Mouse (Mus musculus) embryonic facial prominence, embryonic 10.5 days (tissue): Measurements from ENCODE around the gene Zscan20. TPM values are rescaled to one million over a fixed set of nuclear protein-coding genes. Genes with fewer than 3 reads are reported as not detected.
"Not testable (repeated sequence)": the region's sequence is repeated elsewhere in the genome, so short reads cannot be mapped to it uniquely, and the experiment has no call there.

Experiments used
- DNase-seq: peaks from one replicate; pipeline ENCODE4 v3.0.0-alpha.2; 2017; ENCODE audit warnings: low spot score
- H3K27ac ChIP-seq: fragments of 300-500 bp; sonication (generic); replicated peaks from 2 replicates; pipeline ENCODE4 v1.5.1; 2016; ENCODE audit warnings: mild to moderate bottlenecking
- H3K27me3 ChIP-seq: fragments of 300-500 bp; sonication (generic); replicated peaks from 2 replicates; pipeline ENCODE4 v1.6.1; 2016; ENCODE audit warnings: low read depth, mild to moderate bottlenecking; ENCODE audit not compliant: poor library complexity, severe bottlenecking
- H3K36me3 ChIP-seq: fragments of 300-500 bp; sonication (generic); replicated peaks from 2 replicates; pipeline ENCODE4 v1.6.1; 2016; ENCODE audit warnings: mild to moderate bottlenecking, moderate library complexity
- H3K4me1 ChIP-seq: fragments of 300-500 bp; sonication (generic); 2 replicates; pipeline ENCODE4 v1.6.1; 2016
- H3K4me3 ChIP-seq: fragments of 300-500 bp; sonication (generic); 2 replicates; pipeline ENCODE4 v1.5.1; 2016; ENCODE audit warnings: mild to moderate bottlenecking, moderate library complexity
- H3K9me3 ChIP-seq: fragments of 300-500 bp; sonication (generic); 2 replicates; pipeline ENCODE4 v1.6.1; 2016; ENCODE audit warnings: mild to moderate bottlenecking
- WGBS: fragments of 180-500 bp; shearing (Covaris S2); methylation state at CpG from one replicate; pipeline ENCODE4 v1.1.7; 2016; 5-methylcytosine and 5-hydroxymethylcytosine counted together
- polyA plus RNA-seq: library from polyadenylated mRNA; unstranded; fragments of >200 nt; fragmentation: Nextera tagmentation; extraction: Ambion mirVana; gene quantifications from 2 replicates; pipeline ENCODE4 v1.2.1, GENCODE M21; 2016

Zscan20 gene
- polyA plus RNA-seq, 1 experiment from 2014 or later, result 7.1 TPM

DNA sequence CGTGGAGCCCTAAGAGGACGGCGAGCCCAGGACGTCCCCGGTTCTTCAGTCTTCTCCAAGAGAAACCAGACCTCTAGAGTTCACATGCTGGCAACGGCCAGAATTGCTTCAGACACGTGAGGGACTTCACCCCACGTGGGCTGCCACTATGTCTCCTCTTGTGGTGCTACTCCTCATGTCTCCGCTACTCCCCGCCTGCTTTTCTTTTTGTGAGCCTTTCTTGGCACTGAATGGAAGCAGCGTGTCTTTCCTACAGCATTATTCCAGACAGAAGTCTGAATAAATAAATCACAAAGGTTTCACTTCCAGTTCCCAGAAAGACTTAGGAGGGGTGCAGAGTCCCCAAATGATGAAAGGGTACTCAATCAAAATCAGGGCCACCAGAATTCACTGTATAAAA is 2.2 kb downstream of the Zscan20 start:
- no peak for DNase-seq
- Histone ChIP-seq H3K9me3 (no peaks in the 10 kb centered on the region), H3K27ac (no peak overlapping the region), H3K36me3 (peaks cover 40% of the 10 kb centered on the region), H3K27me3 (no peaks in the 10 kb centered on the region), H3K4me3 (no peak overlapping the region), H3K4me1 (peaks cover 19% of the 10 kb centered on the region)
- 90% methylated on average over 11 of the region's 11 CpGs for WGBS

GRCm38 (mm10) chr4:128606586-128606985 is 3.3 kb downstream of the Zscan20 start:
- Histone ChIP-seq H3K36me3 (peaks cover 50% of the 10 kb centered on the region), H3K27me3 (no peaks in the 10 kb centered on the region)

GRCm38 (mm10) chr4:128597801-128598560 is 11.9 kb downstream of the Zscan20 start:
- Histone ChIP-seq H3K4me3 (no peak overlapping the region), H3K36me3 (peaks cover 60% of the 10 kb centered on the region), H3K9me3 (no peaks in the 10 kb centered on the region), H3K27ac (no peak overlapping the region), H3K4me1 (no peaks in the 10 kb centered on the region), H3K27me3 (no peaks in the 10 kb centered on the region)
- WGBS, result 91% methylated on average over 12 of the region's 12 CpGs
- DNase-seq, result no peak

More at GRCm38 (mm10) chr4:128606586-128606985, 3.3 kb downstream of the Zscan20 start:
- WGBS, result 96% methylated on average over 7 of the region's 7 CpGs
- Histone ChIP-seq H3K4me3 (no peak overlapping the region), H3K9me3 (no peaks in the 10 kb centered on the region), H3K27ac (no peak overlapping the region), H3K4me1 (peaks cover 19% of the 10 kb centered on the region)
- no peak for DNase-seq

- Histone ChIP-seq H3K4me1 (no peaks in the 10 kb centered on the region), H3K36me3 (peaks cover 56% of the 10 kb centered on the region), H3K9me3 (no peaks in the 10 kb centered on the region), H3K27ac (no peak overlapping the region), H3K27me3 (no peaks in the 10 kb centered on the region), H3K4me3 (no peak overlapping the region)
- 94% methylated on average over 5 of the region's 5 CpGs for WGBS
- DNase-seq, result no peak
Observed at GRCm38 (mm10) chr4:128594062-128594461, 15.8 kb downstream of the Zscan20 start.

- Histone ChIP-seq H3K36me3 (peaks cover 56% of the 10 kb centered on the region), H3K27me3 (no peaks in the 10 kb centered on the region), H3K27ac (no peak overlapping the region), H3K9me3 (no peaks in the 10 kb centered on the region), H3K4me1 (no peaks in the 10 kb centered on the region), H3K4me3 (no peak overlapping the region)
- no peak for DNase-seq
- WGBS, result 92% methylated on average over 4 of the region's 4 CpGs
Observed at GRCm38 (mm10) chr4:128593286-128593685, 16.6 kb downstream of the Zscan20 start.

- Histone ChIP-seq H3K36me3 (peaks cover 72% of the 10 kb centered on the region), H3K4me1 (no peaks in the 10 kb centered on the region)
- DNase-seq, result peak; percentile 24
Observed at GRCm38 (mm10) chr4:128579182-128579581, 30.7 kb downstream of the Zscan20 start.

GRCm38 (mm10) chr4:128575811-128576210 is 34.1 kb downstream of the Zscan20 start:
- H3K36me3 ChIP-seq, result peaks cover 38% of the 10 kb centered on the region
- H3K27me3 ChIP-seq, result no peaks in the 10 kb centered on the region
- WGBS, result 95% methylated on average over 4 of the region's 4 CpGs
- H3K4me1 ChIP-seq, result no peaks in the 10 kb centered on the region
- DNase-seq, result no peak
- no peak overlapping the region for H3K4me3 ChIP-seq
- H3K27ac ChIP-seq, result no peak overlapping the region
- peaks cover 10% of the 10 kb centered on the region; the same call in 1 of the 2 replicates for H3K9me3 ChIP-seq

More at GRCm38 (mm10) chr4:128579182-128579581, 30.7 kb downstream of the Zscan20 start:
- Histone ChIP-seq H3K4me3 (no peak overlapping the region), H3K9me3 (peaks cover 41% of the 10 kb centered on the region), H3K27me3 (no peaks in the 10 kb centered on the region), H3K27ac (no peak overlapping the region)
- 61% methylated on average over 4 of the region's 4 CpGs for WGBS

DNA sequence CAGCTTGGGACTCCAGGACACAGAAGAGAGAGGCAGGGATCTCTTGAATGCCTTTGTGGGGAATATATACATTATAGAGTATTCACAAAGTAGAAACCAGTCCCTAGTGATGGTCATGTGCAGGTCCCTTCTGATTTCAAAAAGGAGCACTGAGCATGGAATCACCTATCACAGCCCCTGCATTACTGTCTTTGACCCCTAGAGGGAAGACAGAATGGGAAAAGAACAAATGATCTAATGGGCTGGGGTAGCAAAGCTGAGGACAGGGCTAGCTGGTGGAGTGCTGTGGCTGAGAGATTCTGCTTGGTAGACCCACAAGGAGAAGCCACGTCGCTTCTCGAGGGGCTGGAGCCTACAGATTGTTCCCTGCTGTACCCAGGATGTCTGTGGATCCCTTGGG is 49.6 kb downstream of the Zscan20 start:
- no peak for DNase-seq
- WGBS, result 79% methylated on average over 3 of the region's 3 CpGs
- Histone ChIP-seq H3K4me1 (no peaks in the 10 kb centered on the region), H3K4me3 (no peak overlapping the region), H3K27me3 (no peaks in the 10 kb centered on the region), H3K27ac (no peak overlapping the region), H3K9me3 (no peaks in the 10 kb centered on the region), H3K36me3 (no peaks in the 10 kb centered on the region)

GRCm38 (mm10) chr4:128554198-128554597 is 55.7 kb downstream of the Zscan20 start:
- 94% methylated on average over 2 of the region's 2 CpGs for WGBS
- Histone ChIP-seq H3K4me3 (no peak overlapping the region), H3K27ac (no peak overlapping the region), H3K36me3 (no peaks in the 10 kb centered on the region), H3K27me3 (no peaks in the 10 kb centered on the region), H3K4me1 (no peaks in the 10 kb centered on the region), H3K9me3 (no peaks in the 10 kb centered on the region)
- no peak for DNase-seq

- 85% methylated on average over 6 of the region's 6 CpGs for WGBS
- Histone ChIP-seq H3K4me3 (no peak overlapping the region), H3K4me1 (no peaks in the 10 kb centered on the region), H3K9me3 (no peaks in the 10 kb centered on the region), H3K27me3 (no peaks in the 10 kb centered on the region), H3K36me3 (no peaks in the 10 kb centered on the region), H3K27ac (no peak overlapping the region)
- no peak for DNase-seq
Observed at GRCm38 (mm10) chr4:128550756-128551155, 59.1 kb downstream of the Zscan20 start.

DNA sequence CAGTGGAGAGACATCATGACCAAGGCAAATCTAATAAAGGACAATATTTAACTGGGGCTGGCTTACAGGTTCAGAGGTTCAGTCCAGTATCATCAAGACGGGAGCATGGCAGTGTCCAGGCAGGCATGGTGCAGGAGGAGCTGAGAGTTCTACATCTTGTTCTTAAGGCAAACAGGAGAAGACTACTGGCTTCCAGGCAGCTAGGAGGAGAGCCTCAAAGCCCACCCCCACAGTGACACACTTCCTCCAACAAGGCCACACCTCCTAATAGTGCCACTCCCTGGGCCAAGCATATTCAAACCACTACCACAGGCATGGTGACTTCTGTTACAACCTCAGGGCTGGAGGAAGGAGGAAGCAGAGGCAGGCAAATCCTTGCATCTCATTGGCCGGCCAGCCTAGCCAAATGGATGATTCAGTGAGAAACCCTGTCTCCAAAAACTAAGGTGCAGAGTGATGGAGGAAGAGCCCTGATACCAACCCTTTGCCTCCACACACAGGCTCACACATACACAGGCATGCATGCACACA is 65.9 kb downstream of the Zscan20 start:
- not testable (repeated sequence) for H3K4me1 ChIP-seq, H3K27me3 ChIP-seq, H3K27ac ChIP-seq, H3K4me3 ChIP-seq, DNase-seq, H3K9me3 ChIP-seq, H3K36me3 ChIP-seq
- WGBS, result 77% methylated on average over 2 of the region's 2 CpGs

- no peak overlapping the region for H3K27ac ChIP-seq
- DNase-seq, result no peak
- H3K36me3 ChIP-seq, result no peaks in the 10 kb centered on the region
- H3K4me3 ChIP-seq, result no peak overlapping the region
- no peaks in the 10 kb centered on the region for H3K4me1 ChIP-seq
- H3K9me3 ChIP-seq, result no peaks in the 10 kb centered on the region
- 31% methylated on average over 2 of the region's 2 CpGs for WGBS
- H3K27me3 ChIP-seq, result no peaks in the 10 kb centered on the region
Observed at GRCm38 (mm10) chr4:128543378-128543777, 66.5 kb downstream of the Zscan20 start.
